Mouse (Mus musculus) adrenal gland, postnatal 4 days (tissue): Measurements from ENCODE around the gene Gm10912. TPM values are rescaled to one million over a fixed set of nuclear protein-coding genes. Genes with fewer than 3 reads are reported as not detected.
A peak's percentile ranks its signal among the peaks of the same experiment; 100 is the strongest.
"Not testable (repeated sequence)": the region's sequence is repeated elsewhere in the genome, so short reads cannot be mapped to it uniquely, and the experiment has no call there.

Experiments
- DNase-seq, 2 experiments: peaks; one replicate each; pipeline ENCODE4 v3.0.0; 2021 to 2022; ENCODE audit warnings: low spot score in 2 of 2, mixed read lengths in 2 of 2
- long read RNA-seq, 2 experiments: library from polyadenylated mRNA; stranded (forward); transcript quantifications; one replicate each; pipeline ENCODE4 v2.0.0; 2021
- total RNA-seq, 2 experiments: library from RNA; stranded (reverse); gene quantifications; 2 replicates each; pipeline ENCODE4 v1.2.3; 2021

Gene Gm10912
- total RNA-seq: under 1 TPM; 0.22 to 0.31 TPM
- long read RNA-seq, experiment 1: 0 reads
- long read RNA-seq, experiment 2: 0 reads

- not testable (repeated sequence) for DNase-seq
Observed at GRCm38 (mm10) chr2:104065526-104065925, at the start of gene Gm10912. TSS of gene Gm10912 (plus strand) at chr2:104065826.

DNA sequence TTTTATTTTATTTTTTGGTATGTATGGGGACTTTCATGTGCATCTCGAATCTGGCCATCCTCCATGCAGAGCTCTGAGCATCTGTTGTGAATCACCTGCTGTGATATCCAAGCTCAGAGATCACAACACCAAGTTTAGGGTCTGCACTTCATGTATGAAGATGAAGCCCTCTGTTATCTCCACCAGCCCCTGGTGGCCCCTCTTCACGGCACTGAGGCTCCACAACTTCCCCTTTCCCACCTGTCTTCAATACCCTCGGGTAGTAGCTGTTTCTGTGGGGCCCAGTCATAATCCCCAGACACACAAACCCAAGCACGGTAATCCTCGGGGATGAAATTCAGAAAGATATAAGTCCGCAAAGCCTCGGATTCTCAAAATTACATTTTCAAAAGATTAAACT lies 42.5 kb upstream of the Gm10912 start:
- no peak for DNase-seq

DNA sequence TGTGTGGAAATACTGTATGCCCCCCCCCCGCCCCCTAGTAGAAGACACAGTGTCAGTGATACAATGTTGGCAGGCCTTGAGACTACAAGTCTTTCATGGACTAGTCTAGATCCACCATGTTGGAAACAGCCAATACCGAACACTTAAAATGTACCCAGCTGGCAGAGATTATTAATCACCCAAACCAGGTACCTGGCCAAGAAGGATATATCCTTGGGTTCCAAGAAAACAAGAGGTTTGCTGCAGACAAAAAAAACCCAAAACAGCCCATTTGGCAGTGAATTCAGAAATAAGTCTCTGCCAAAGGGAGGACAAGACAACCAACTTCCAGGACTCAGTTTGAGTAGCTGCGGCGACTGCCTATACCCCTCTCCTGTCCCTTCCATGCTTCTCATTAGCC lies 41.0 kb upstream of the Gm10912 start:
- DNase-seq: no peak

GRCm38 (mm10) chr2:104027458-104028138 lies 38.0 kb upstream of the Gm10912 start, which contains the start of gene Fbxo3:
TSS of gene Fbxo3 (plus strand) at chr2:104027721.
- peak; percentile 64 to 79 for DNase-seq

- no peak for DNase-seq
Observed at GRCm38 (mm10) chr2:104028139-104028723, 37.4 kb upstream of the Gm10912 start, which contains the start of gene 4931422A03Rik. TSS of gene 4931422A03Rik (minus strand) at chr2:104028361.

DNA sequence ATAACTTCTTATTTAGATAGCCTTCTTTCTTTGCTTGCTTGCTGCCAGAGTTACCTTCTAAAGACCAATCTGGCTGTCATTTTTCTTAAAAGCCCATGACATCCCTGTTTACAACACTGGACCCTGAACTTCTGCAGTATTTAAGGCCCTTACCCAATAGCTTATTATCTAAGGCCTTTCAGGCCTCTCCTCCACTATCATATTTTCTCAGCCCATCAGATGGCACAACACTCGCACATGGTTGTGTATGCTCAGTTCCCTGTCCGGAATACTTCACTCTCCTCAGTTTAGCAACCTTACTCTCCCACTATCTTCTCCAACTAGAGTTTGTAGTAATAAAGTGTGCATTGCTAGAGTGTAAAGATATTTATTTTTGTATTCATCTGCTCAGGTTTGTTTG lies 36.6 kb upstream of the Gm10912 start:
- DNase-seq: no peak

DNA sequence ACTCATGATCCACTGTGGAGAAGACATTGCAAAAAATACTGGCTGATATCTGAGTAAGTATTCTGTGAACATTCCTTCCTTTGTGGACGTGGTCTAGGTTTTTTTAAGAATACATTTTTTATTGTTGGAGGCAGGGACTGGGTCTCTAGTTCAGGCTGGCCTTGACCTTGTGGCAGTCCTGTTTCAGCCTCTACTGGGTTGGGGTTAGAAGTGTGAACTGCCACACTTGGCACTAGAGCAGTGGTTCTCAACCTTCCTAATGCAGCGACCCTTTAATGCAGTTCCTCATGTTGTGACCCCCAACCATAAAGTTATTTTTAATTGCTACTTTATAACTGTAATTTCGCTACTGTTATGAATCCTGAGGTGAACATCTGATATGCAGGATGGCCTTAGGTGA lies 35.2 kb upstream of the Gm10912 start:
- no peak for DNase-seq

- DNase-seq: no peak
Observed at GRCm38 (mm10) chr2:104032056-104032455, 33.6 kb upstream of the Gm10912 start.

DNA sequence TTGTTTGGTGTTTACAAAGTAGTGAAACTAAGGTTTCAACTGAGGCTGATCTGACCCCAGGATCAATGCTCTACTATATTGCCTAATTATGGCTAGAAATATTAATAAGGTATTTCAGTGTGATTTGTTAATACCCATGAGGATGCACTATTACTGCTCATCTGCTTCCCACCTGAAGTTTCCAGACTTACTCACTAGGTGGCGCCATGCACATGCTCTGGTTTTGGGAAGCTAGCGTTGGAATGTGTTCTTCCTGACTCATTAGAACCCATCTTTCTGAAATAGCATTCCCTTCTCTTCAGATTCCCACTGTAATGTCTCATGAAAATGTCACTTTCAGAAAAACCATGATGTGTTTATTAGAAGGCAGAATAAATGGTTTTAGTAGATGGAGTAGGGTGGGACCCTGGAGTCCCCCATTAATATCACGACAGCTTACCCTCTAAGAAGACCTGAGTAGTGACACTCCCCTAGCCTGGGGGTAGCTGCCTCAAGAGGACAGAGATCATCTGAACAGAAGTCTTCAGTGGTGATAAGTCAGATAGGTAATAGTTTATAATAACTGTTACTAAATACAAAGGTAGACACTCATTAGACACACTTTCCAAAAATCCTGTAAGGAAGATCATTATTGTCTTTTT lies 30.7 kb upstream of the Gm10912 start:
- DNase-seq: peak in 1 of 2 experiments; percentile 32

GRCm38 (mm10) chr2:104035595-104035994 lies 30.0 kb upstream of the Gm10912 start:
- DNase-seq: no peak

DNA sequence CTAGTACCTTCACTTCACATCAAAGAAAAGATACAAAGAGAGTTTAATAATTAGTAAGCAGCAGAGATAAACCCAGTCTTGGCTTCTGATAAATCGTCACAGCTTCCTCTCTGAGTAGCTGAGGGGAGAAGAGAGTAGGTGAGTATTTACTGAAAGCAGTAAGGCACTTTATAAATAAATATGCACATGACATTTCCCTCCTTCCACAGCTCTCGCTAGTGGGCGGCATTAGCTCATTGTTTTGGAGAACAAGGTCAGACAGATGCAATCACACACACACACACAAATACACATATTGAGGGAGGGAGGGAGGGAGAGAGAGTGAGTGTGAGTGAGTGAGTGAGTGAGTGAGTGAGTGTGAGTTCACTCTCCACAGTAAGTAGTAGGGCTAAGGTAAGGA lies 29.3 kb upstream of the Gm10912 start:
- DNase-seq: no peak

DNA sequence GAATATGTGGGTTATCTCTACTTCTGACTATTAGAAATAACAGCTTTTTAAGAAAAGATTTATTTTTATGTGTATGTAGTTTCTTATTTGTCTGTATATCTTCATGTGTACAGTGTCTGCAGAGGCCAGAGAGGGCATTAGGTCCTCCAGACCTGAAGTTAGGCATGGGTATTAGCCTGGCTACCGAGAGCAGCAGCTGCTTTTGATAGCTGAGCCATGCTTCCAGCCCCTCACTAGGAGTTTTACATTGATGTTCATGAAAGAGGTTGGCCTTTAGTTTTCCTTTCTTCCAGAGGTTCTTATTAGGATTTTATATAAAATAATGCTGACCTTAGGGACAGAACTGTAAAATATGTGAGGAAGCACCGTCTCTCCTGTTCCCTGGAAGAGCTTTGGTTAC lies 27.4 kb upstream of the Gm10912 start:
- no peak for DNase-seq

DNA sequence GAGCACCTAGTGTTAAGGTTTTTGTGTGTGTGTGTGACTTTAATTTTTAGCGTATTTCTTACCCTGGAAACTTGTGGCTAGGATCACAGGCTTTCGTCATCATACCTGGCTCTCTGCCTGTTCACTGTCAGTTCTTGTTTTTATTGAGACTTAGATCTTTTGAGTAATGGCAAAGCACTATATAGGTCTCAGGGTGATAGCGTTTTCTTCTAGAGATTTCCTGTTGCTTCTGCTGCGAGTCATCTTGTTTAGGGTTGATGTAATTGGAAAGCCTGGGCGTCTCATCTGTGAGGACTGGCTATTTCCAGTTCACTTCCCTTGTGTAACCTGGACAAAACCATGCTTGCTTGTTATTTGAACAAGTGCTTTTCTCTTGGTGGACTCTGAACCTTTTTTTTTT lies 24.0 kb upstream of the Gm10912 start:
- DNase-seq: no peak

- DNase-seq: no peak
Observed at GRCm38 (mm10) chr2:104042766-104043165, 22.9 kb upstream of the Gm10912 start.

DNA sequence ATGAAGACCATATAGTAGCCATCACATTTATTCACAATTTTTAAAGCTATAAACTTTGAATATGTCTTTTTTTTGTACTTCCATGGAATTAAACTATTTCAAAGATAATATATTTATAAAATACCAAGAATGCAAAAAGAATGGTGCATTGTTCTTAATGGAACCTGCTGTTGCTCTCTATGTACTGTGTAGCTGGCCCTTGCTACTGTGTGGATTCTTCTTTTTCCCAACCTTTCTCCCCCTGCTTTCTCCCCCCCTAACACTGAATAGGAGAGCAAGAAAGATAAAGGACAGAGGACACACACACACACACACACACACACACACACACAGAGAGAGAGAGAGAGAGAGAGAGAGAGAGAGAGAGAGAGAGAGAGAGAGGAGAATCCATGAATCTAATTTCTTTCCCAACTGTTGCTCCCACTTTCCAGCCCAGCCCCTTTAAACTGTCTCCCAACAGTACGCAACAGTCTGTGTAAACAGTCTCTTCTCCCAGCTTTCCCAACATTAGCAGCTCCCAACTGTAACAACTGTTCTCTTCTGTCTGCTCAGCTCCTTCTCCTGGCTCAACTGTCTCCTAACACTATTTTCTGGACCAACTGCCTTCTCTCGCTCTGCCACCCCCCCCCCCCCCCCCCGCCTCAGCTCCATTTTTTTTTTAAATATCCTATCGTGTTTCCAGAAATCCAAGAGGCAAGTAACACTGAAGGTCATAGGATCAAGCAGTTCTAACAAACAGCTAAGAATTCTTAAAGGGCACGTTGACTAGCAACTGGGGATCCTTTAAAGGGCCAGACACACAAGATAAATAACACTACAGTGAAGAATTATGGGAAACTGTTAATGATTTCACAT lies 21.8 kb upstream of the Gm10912 start:
- no peak for DNase-seq

GRCm38 (mm10) chr2:104044479-104045080 lies 21.0 kb upstream of the Gm10912 start:
- DNase-seq: no peak

DNA sequence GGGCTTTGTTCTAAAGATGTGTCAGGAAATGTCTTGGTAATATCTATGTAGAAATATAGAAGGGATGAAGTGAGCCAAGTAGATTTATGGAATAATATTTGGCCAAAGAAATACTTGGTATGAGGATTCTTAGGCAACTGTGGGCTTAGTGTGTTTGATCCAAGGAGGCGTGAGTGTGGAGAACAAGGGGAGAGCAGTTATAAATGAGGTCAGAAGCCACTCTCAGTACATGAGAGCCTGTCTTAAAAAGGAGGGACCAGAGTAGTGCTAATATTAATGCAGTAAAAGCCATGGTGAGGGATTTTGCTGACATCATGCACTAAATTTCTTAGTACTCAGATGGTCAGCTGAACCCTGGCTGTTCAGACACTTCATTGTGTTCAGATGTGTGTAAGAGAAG lies 7.2 kb upstream of the Gm10912 start:
- no peak for DNase-seq

DNA sequence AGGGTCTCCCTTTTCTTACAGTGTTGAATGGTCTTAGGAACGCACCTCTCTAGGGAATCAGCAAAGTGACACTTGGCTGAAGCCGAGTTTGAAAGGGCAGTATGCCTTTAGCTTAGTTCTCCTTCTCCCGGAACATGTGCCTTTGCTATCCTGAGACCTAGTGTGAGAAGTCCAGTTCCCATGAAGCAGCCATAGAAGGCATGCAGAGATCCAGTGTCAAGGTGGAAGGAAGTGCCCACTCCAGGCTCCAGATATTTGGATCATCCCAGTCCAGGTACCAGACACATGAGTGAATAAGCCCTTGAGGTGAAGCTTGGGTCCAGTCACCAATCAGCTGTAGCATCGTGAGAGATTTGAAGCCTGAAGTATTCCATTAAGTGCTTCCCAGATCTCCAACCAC lies 6.7 kb upstream of the Gm10912 start:
- no peak for DNase-seq

DNA sequence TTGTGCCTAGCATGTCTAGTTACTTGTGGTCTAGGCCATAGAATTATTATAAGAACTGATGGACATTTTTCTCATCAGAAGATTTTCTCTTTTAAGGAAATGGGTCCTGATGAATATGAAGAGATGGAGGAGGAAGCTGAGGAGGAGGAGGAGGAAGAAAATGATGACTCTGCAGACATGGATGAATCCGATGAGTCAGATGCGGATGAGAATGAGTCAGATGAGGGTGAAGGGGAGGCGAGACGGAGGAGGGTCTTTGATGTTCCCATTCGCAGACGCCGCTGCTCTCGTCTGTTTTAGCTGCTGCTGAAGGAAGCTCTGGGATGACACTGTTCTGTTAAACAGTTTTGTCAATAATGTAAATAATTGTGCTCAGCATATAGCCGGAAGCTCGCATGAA lies 5.8 kb upstream of the Gm10912 start:
- DNase-seq: no peak

- no peak for DNase-seq
Observed at GRCm38 (mm10) chr2:104060996-104061395, 4.6 kb upstream of the Gm10912 start.

GRCm38 (mm10) chr2:104062665-104063064 lies 3.0 kb upstream of the Gm10912 start:
- no peak for DNase-seq
